Mouse (Mus musculus) MEL (cell line): ENCODE data around the gene Cd79b. TPM values are rescaled to one million over a fixed set of nuclear protein-coding genes. Genes with fewer than 3 reads are reported as not detected.
A peak's percentile ranks its signal among the peaks of the same experiment; 100 is the strongest.

Experiments used
- DNase-seq: peaks from one replicate; pipeline ENCODE4 v3.0.0; 2011; ENCODE audit warnings: low read depth, low spot score
- H3K27ac ChIP-seq: 2 replicates; pipeline ENCODE4 v1.5.1; 2012; ENCODE audit warnings: low read depth, mild to moderate bottlenecking, control low read depth, low read length, moderate library complexity; ENCODE audit not compliant: control insufficient read depth
- H3K27me3 ChIP-seq, 2 experiments: fragments of 150-350 bp in 1 of 2; sonication (generic) in 1 of 2; 2 replicates each; pipeline ENCODE4 v1.6.1; 2012; ENCODE audit warnings: low read length in 2 of 2, mild to moderate bottlenecking in 2 of 2, improper control_type of control experiment in 1 of 2, moderate library complexity in 1 of 2; ENCODE audit not compliant: insufficient read depth in 2 of 2, control insufficient read depth in 1 of 2
- H3K36me3 ChIP-seq, 2 experiments: 2 replicates each; pipeline ENCODE4 v1.6.1; 2012 to 2014; ENCODE audit warnings: low read length in 2 of 2, improper control_type of control experiment in 1 of 2, inconsistent platforms in 1 of 2, mild to moderate bottlenecking in 1 of 2; ENCODE audit not compliant: insufficient read depth in 2 of 2, control insufficient read depth in 1 of 2
- H3K4me1 ChIP-seq, 2 experiments: fragments of 150-350 bp in 1 of 2; sonication (generic) in 1 of 2; 2 replicates each; pipeline ENCODE4 v1.6.1; 2012; ENCODE audit warnings: low read length in 2 of 2, improper control_type of control experiment in 1 of 2, mild to moderate bottlenecking in 1 of 2; ENCODE audit not compliant: insufficient read depth in 2 of 2, control insufficient read depth in 1 of 2
- H3K4me3 ChIP-seq, 2 experiments: fragments of 150-350 bp in 1 of 2; sonication (generic) in 1 of 2; 2 replicates each; pipeline ENCODE4 v1.5.1; 2012; ENCODE audit warnings: low read depth in 2 of 2, low read length in 2 of 2, mild to moderate bottlenecking in 2 of 2, moderate library complexity in 2 of 2, control low read depth in 1 of 2, improper control_type of control experiment in 1 of 2; ENCODE audit not compliant: control insufficient read depth in 1 of 2, insufficient read depth in 1 of 2
- H3K79me2 ChIP-seq: 2 replicates; pipeline ENCODE4 v1.6.1; 2012; ENCODE audit warnings: mild to moderate bottlenecking, low read length, moderate library complexity; ENCODE audit not compliant: control insufficient read depth, poor library complexity, insufficient read depth
- H3K9ac ChIP-seq: 2 replicates; pipeline ENCODE4 v1.6.1; 2012; ENCODE audit warnings: low read depth, mild to moderate bottlenecking, control low read depth, low read length, moderate library complexity; ENCODE audit not compliant: control insufficient read depth, poor library complexity, severe bottlenecking
- H3K9me3 ChIP-seq: fragments of 150-350 bp; sonication (generic); replicated peaks from 2 replicates; pipeline ENCODE4 v1.6.1; 2012; ENCODE audit warnings: mild to moderate bottlenecking, low read length, improper control_type of control experiment, moderate library complexity; ENCODE audit not compliant: insufficient read depth
- BHLHE40 ChIP-seq: IDR thresholded peaks from 2 replicates; pipeline ENCODE4 v1.6.1; 2012; ENCODE audit warnings: low read depth, mild to moderate bottlenecking, inconsistent platforms, low read length, improper control_type of control experiment, borderline replicate concordance
- CHD1 ChIP-seq: IDR thresholded peaks from 2 replicates; pipeline ENCODE4 v1.6.1; 2012; ENCODE audit warnings: low read depth, mild to moderate bottlenecking, inconsistent platforms, low read length, improper control_type of control experiment
- CTCF ChIP-seq, 3 experiments: IDR thresholded peaks in 2 of 3; conservative IDR thresholded peaks in 1 of 3; 2 replicates each; pipeline ENCODE4 v1.5.1; 2011 to 2012; ENCODE audit warnings: low read length in 3 of 3, low read depth in 2 of 3, mild to moderate bottlenecking in 2 of 3, improper control_type of control experiment in 1 of 3, inconsistent platforms in 1 of 3, mixed read lengths in 1 of 3, moderate library complexity in 1 of 3; ENCODE audit not compliant: control insufficient read depth in 1 of 3, insufficient read depth in 1 of 3, poor library complexity in 1 of 3, severe bottlenecking in 1 of 3
- E2F4 ChIP-seq: IDR thresholded peaks from 2 replicates; pipeline ENCODE4 v1.6.1; 2011; ENCODE audit warnings: low read depth, low read length, improper control_type of control experiment, borderline replicate concordance
- EP300 ChIP-seq, 2 experiments: IDR thresholded peaks; 2 replicates each; pipeline ENCODE4 v1.6.1; 2011; ENCODE audit warnings: improper control_type of control experiment in 2 of 2, low read length in 2 of 2, low read depth in 1 of 2, mild to moderate bottlenecking in 1 of 2
- ETS1 ChIP-seq: IDR thresholded peaks from 2 replicates; pipeline ENCODE4 v1.6.1; 2012; ENCODE audit warnings: low read depth, mild to moderate bottlenecking, inconsistent platforms, low read length, improper control_type of control experiment, moderate library complexity
- GATA1 ChIP-seq: IDR thresholded peaks from 2 replicates; pipeline ENCODE4 v1.6.1; 2011; ENCODE audit warnings: low read depth, low read length, improper control_type of control experiment
- JUND ChIP-seq: IDR thresholded peaks from 2 replicates; pipeline ENCODE4 v1.6.1; 2011; ENCODE audit warnings: low read depth, mild to moderate bottlenecking, improper control_type of control experiment, low read length
- KAT2A ChIP-seq: conservative IDR thresholded peaks from 2 replicates; pipeline ENCODE4 v1.6.1; 2012; ENCODE audit warnings: low read depth, low read length, improper control_type of control experiment, inconsistent platforms
- MAFK ChIP-seq: IDR thresholded peaks from 2 replicates; pipeline ENCODE4 v1.6.1; 2011; ENCODE audit warnings: low read depth, mild to moderate bottlenecking, low read length, improper control_type of control experiment, borderline replicate concordance
- MAX ChIP-seq: IDR thresholded peaks from 2 replicates; pipeline ENCODE4 v1.6.1; 2011; ENCODE audit warnings: low read length, improper control_type of control experiment
- MEF2A ChIP-seq: IDR thresholded peaks from 2 replicates; pipeline ENCODE4 v1.6.1; 2014; ENCODE audit warnings: low read depth, mild to moderate bottlenecking, inconsistent platforms, low read length, improper control_type of control experiment; ENCODE audit not compliant: poor library complexity, insufficient replicate concordance, severe bottlenecking; ENCODE audit errors: extremely low read depth
- MXI1 ChIP-seq: IDR thresholded peaks from 2 replicates; pipeline ENCODE4 v1.6.1; 2011; ENCODE audit warnings: mild to moderate bottlenecking, low read depth, low read length, improper control_type of control experiment
- MYC ChIP-seq: IDR thresholded peaks from 2 replicates; pipeline ENCODE4 v1.6.1; 2011; ENCODE audit warnings: low read depth, mild to moderate bottlenecking, low read length, improper control_type of control experiment, moderate library complexity
- NELFE ChIP-seq: IDR thresholded peaks from 2 replicates; pipeline ENCODE4 v1.6.1; 2011; ENCODE audit warnings: low read depth, low read length, improper control_type of control experiment
- POLR2A ChIP-seq, 2 experiments: IDR thresholded peaks; 2 replicates each; pipeline ENCODE4 v1.6.1; 2011 to 2012; ENCODE audit warnings: low read length in 2 of 2, mild to moderate bottlenecking in 2 of 2, control low read depth in 1 of 2, improper control_type of control experiment in 1 of 2, low read depth in 1 of 2, moderate library complexity in 1 of 2; ENCODE audit not compliant: control insufficient read depth in 1 of 2, insufficient read depth in 1 of 2, poor library complexity in 1 of 2
- POLR2AphosphoS2 ChIP-seq: IDR thresholded peaks from 2 replicates; pipeline ENCODE4 v1.6.1; 2011; ENCODE audit warnings: low read length, improper control_type of control experiment
- POLR2AphosphoS5 ChIP-seq: IDR thresholded peaks from 2 replicates; pipeline ENCODE4 v1.6.1; 2012; ENCODE audit warnings: low read depth, borderline replicate concordance, mild to moderate bottlenecking, inconsistent platforms, low read length, moderate library complexity, mixed read lengths
- TAL1 ChIP-seq: IDR thresholded peaks from 2 replicates; pipeline ENCODE4 v1.6.1; 2012; ENCODE audit warnings: mild to moderate bottlenecking, inconsistent platforms, low read length, moderate library complexity, mixed read lengths
- TBP ChIP-seq: IDR thresholded peaks from 2 replicates; pipeline ENCODE4 v1.8.0; 2011; ENCODE audit warnings: low read depth, low read length, improper control_type of control experiment
- UBTF ChIP-seq: IDR thresholded peaks from 2 replicates; pipeline ENCODE4 v1.6.1; 2012; ENCODE audit warnings: low read depth, mild to moderate bottlenecking, inconsistent platforms, low read length, improper control_type of control experiment, moderate library complexity, borderline replicate concordance; ENCODE audit not compliant: insufficient read depth
- USF1 ChIP-seq: IDR thresholded peaks from 2 replicates; pipeline ENCODE4 v1.6.1; 2014; ENCODE audit warnings: low read depth, mild to moderate bottlenecking, inconsistent platforms, low read length, improper control_type of control experiment, moderate library complexity
- ZKSCAN1 ChIP-seq: IDR thresholded peaks from 2 replicates; pipeline ENCODE4 v1.6.1; 2012; ENCODE audit warnings: low read depth, mild to moderate bottlenecking, inconsistent platforms, low read length, improper control_type of control experiment, moderate library complexity
- ZMIZ1 ChIP-seq: IDR thresholded peaks from 2 replicates; pipeline ENCODE4 v1.6.1; 2012; ENCODE audit warnings: low read depth, mild to moderate bottlenecking, inconsistent platforms, low read length, improper control_type of control experiment, moderate library complexity
- ZNF384 ChIP-seq: IDR thresholded peaks from 2 replicates; pipeline ENCODE4 v1.6.1; 2012; ENCODE audit warnings: low read depth, mild to moderate bottlenecking, inconsistent platforms, low read length, improper control_type of control experiment
- polyA plus RNA-seq, 2 experiments: library from polyadenylated mRNA; stranded (reverse) in 1 of 2; unstranded in 1 of 2; fragments of >175 nt in 1 of 2; fragments of >200 nt in 1 of 2; gene quantifications; 2 replicates each; pipeline versions ENCODE4 v1.2.1 to v1.2.4; 2012; ENCODE audit warnings: low replicate concordance in 2 of 2, low read depth in 1 of 2; ENCODE audit not compliant: insufficient read length in 2 of 2, insufficient read depth in 1 of 2, missing spikeins in 1 of 2
- total RNA-seq: library from RNA; depleted of rRNA; stranded (reverse); fragments of 300-350 nt; gene quantifications from 2 replicates; pipeline ENCODE4 v1.2.3, GENCODE M21; 2012

Gene Cd79b
- total and polyA plus RNA-seq, 3 experiments: 0.54 to 2.4 TPM; not detected in 1

- TF ChIP-seq TAL1: no peak
- TF ChIP-seq MAX: peak; percentile 93
- TF ChIP-seq KAT2A: peak; percentile 74; the same call in 1 of the 2 replicates
- no peak for TF ChIP-seq MEF2A
- no peak for TF ChIP-seq MAFK
- peak; percentile 81; the same call in 1 of the 2 replicates for TF ChIP-seq UBTF
- TF ChIP-seq USF1: no peak
- no peak for TF ChIP-seq POLR2AphosphoS5
- peak; percentile 53; the same call in 1 of the 2 replicates for TF ChIP-seq BHLHE40
- TF ChIP-seq MXI1: peak; percentile 80
- no peak for TF ChIP-seq JUND
- no peak for TF ChIP-seq CHD1
- TF ChIP-seq E2F4: no peak
- TF ChIP-seq POLR2AphosphoS2: no peak
- TF ChIP-seq MYC: no peak
- peak in 1 of 2 experiments; percentile 51; a peak in 2 of 4 replicates for TF ChIP-seq EP300 (IDR thresholded peaks at IDR 0.05; ENCODE audit: low read depth in 1 of 2, low read length in 2 of 2)
- peak; percentile 23; the same call in 1 of the 2 replicates for TF ChIP-seq ZMIZ1
Measured at GRCm38 (mm10) chr11:106272644-106273310, 41.8 kb downstream of the Cd79b start, which contains the start of gene Smarcd2 (continued).

GRCm38 (mm10) chr11:106271794-106272643 lies 42.5 kb downstream of the Cd79b start:
- peaks cover 0 to 39% of the 10 kb centered on the region in 2 experiments; a peak in 3 of 4 replicates for H3K4me1 ChIP-seq
- H3K36me3 ChIP-seq: peaks cover 0 to 22% of the 10 kb centered on the region in 2 experiments; a peak in 3 of 4 replicates
- H3K9me3 ChIP-seq: no peaks in the 10 kb centered on the region
- H3K9ac ChIP-seq: peak overlapping the region; percentile 98
- no peaks in the 10 kb centered on the region for H3K27me3 ChIP-seq
- peak overlapping the region; percentile 78 for H3K27ac ChIP-seq
- TF ChIP-seq POLR2AphosphoS2: no peak
- 0 out of 2 replicates have a peak, but pooled peaks have one; percentile 7 for TF ChIP-seq MYC
- TF ChIP-seq CTCF (IDR thresholded peaks at IDR 0.05 in 2 of 3, conservative IDR thresholded peaks at IDR 0.05 in 1 of 3; ENCODE audit: control insufficient read depth in 1 of 3, insufficient read depth in 1 of 3, low read depth in 2 of 3, low read length in 3 of 3, poor library complexity in 1 of 3, severe bottlenecking in 1 of 3): no peak; a peak in 1 of 6 replicates
- TF ChIP-seq GATA1: peak; percentile 53
- peak; percentile 11 for TF ChIP-seq NELFE
- 0 out of 2 replicates have a peak, but pooled peaks have one; percentile 11 for TF ChIP-seq ETS1
- peak; percentile 54 for TF ChIP-seq MAX
- peak; percentile 49; the same call in 1 of the 2 replicates for TF ChIP-seq TBP
- TF ChIP-seq JUND: no peak
- no peak for TF ChIP-seq ZKSCAN1
- peak; percentile 77; the same call in 1 of the 2 replicates for TF ChIP-seq CHD1
- peak in 1 of 2 experiments; percentile 63; a peak in 1 of 4 replicates for TF ChIP-seq POLR2A (IDR thresholded peaks at IDR 0.05; ENCODE audit: control insufficient read depth in 1 of 2, insufficient read depth in 1 of 2, low read depth in 1 of 2, low read length in 2 of 2, poor library complexity in 1 of 2)
- peak; percentile 80 for TF ChIP-seq ZNF384
- 0 out of 2 replicates have a peak, but pooled peaks have one; percentile 12 for TF ChIP-seq UBTF
- no peak for TF ChIP-seq TAL1
- peak overlapping the region; percentile 89 to 93 for H3K4me3 ChIP-seq
- peak; percentile 70 for DNase-seq
- H3K79me2 ChIP-seq: peaks cover 43% of the 10 kb centered on the region
